Mouse (Mus musculus): ENCODE results near the gene Icos. TPM values are rescaled to one million over a fixed set of nuclear protein-coding genes. Genes with fewer than 3 reads are reported as not detected.

The Icos gene
- polyA plus RNA-seq, 1 experiment, result 0.94 TPM

- TF ChIP-seq CTCF (IDR thresholded peaks at IDR 0.05; ENCODE audit: low read depth, low read length) (no peak), POLR2A (IDR thresholded peaks at IDR 0.05; ENCODE audit: borderline replicate concordance, low read depth, low read length) (no peak)
- H3K27ac ChIP-seq (ENCODE audit: insufficient read depth, low read depth, low read length), result no peak overlapping the region
- no peaks in the 10 kb centered on the region for H3K4me1 ChIP-seq (ENCODE audit: control insufficient read depth, insufficient read depth, low read length)
- no peak overlapping the region for H3K4me3 ChIP-seq (ENCODE audit: insufficient read depth, low read length)
Measured at GRCm38 (mm10) chr1:61026712-61027111, 49.0 kb downstream of the Icos start.

GRCm38 (mm10) chr1:61027519-61027918, 49.8 kb downstream of the Icos start:
- Histone ChIP-seq H3K4me1 (ENCODE audit: control insufficient read depth, insufficient read depth, low read length) (no peaks in the 10 kb centered on the region), H3K27ac (ENCODE audit: insufficient read depth, low read depth, low read length) (no peak overlapping the region), H3K4me3 (ENCODE audit: insufficient read depth, low read length) (no peak overlapping the region)
- TF ChIP-seq CTCF (IDR thresholded peaks at IDR 0.05; ENCODE audit: low read depth, low read length), result no peak

GRCm38 (mm10) chr1:61029919-61030318, 52.2 kb downstream of the Icos start:
- H3K4me3 ChIP-seq (ENCODE audit: insufficient read depth, low read length), result no peak overlapping the region
- no peak overlapping the region for H3K27ac ChIP-seq (ENCODE audit: insufficient read depth, low read depth, low read length)
- H3K4me1 ChIP-seq (ENCODE audit: control insufficient read depth, insufficient read depth, low read length), result no peaks in the 10 kb centered on the region
- no peak for TF ChIP-seq CTCF (IDR thresholded peaks at IDR 0.05; ENCODE audit: low read depth, low read length)
- TF ChIP-seq POLR2A (IDR thresholded peaks at IDR 0.05; ENCODE audit: borderline replicate concordance, low read depth, low read length), result no peak

GRCm38 (mm10) chr1:61030532-61030931, 52.8 kb downstream of the Icos start:
- TF ChIP-seq CTCF (IDR thresholded peaks at IDR 0.05; ENCODE audit: low read depth, low read length), result no peak
- no peak for TF ChIP-seq POLR2A (IDR thresholded peaks at IDR 0.05; ENCODE audit: borderline replicate concordance, low read depth, low read length)
- Histone ChIP-seq H3K27ac (ENCODE audit: insufficient read depth, low read depth, low read length) (no peak overlapping the region), H3K4me3 (ENCODE audit: insufficient read depth, low read length) (no peak overlapping the region), H3K4me1 (ENCODE audit: control insufficient read depth, insufficient read depth, low read length) (no peaks in the 10 kb centered on the region)

- TF ChIP-seq CTCF (IDR thresholded peaks at IDR 0.05; ENCODE audit: low read depth, low read length) (no peak), POLR2A (IDR thresholded peaks at IDR 0.05; ENCODE audit: borderline replicate concordance, low read depth, low read length) (no peak)
- no peak overlapping the region for H3K27ac ChIP-seq (ENCODE audit: insufficient read depth, low read depth, low read length)
- no peak overlapping the region for H3K4me3 ChIP-seq (ENCODE audit: insufficient read depth, low read length)
- no peaks in the 10 kb centered on the region for H3K4me1 ChIP-seq (ENCODE audit: control insufficient read depth, insufficient read depth, low read length)
Measured at GRCm38 (mm10) chr1:61035270-61035669, 57.5 kb downstream of the Icos start.

- no peak overlapping the region for H3K4me3 ChIP-seq (ENCODE audit: insufficient read depth, low read length)
- no peaks in the 10 kb centered on the region for H3K4me1 ChIP-seq (ENCODE audit: control insufficient read depth, insufficient read depth, low read length)
- H3K27ac ChIP-seq (ENCODE audit: insufficient read depth, low read depth, low read length), result no peak overlapping the region
- no peak for TF ChIP-seq CTCF (IDR thresholded peaks at IDR 0.05; ENCODE audit: low read depth, low read length)
- TF ChIP-seq POLR2A (IDR thresholded peaks at IDR 0.05; ENCODE audit: borderline replicate concordance, low read depth, low read length), result no peak
Measured at GRCm38 (mm10) chr1:61038223-61038622, 60.5 kb downstream of the Icos start.

GRCm38 (mm10) chr1:61039310-61039709, 61.6 kb downstream of the Icos start:
- Histone ChIP-seq H3K4me3 (ENCODE audit: insufficient read depth, low read length) (no peak overlapping the region), H3K27ac (ENCODE audit: insufficient read depth, low read depth, low read length) (no peak overlapping the region), H3K4me1 (ENCODE audit: control insufficient read depth, insufficient read depth, low read length) (no peaks in the 10 kb centered on the region)
- no peak for TF ChIP-seq POLR2A (IDR thresholded peaks at IDR 0.05; ENCODE audit: borderline replicate concordance, low read depth, low read length)
- no peak for TF ChIP-seq CTCF (IDR thresholded peaks at IDR 0.05; ENCODE audit: low read depth, low read length)

GRCm38 (mm10) chr1:61040401-61040800, 62.7 kb downstream of the Icos start:
- TF ChIP-seq CTCF (IDR thresholded peaks at IDR 0.05; ENCODE audit: low read depth, low read length) (no peak), POLR2A (IDR thresholded peaks at IDR 0.05; ENCODE audit: borderline replicate concordance, low read depth, low read length) (no peak)
- Histone ChIP-seq H3K27ac (ENCODE audit: insufficient read depth, low read depth, low read length) (no peak overlapping the region), H3K4me1 (ENCODE audit: control insufficient read depth, insufficient read depth, low read length) (no peaks in the 10 kb centered on the region), H3K4me3 (ENCODE audit: insufficient read depth, low read length) (no peak overlapping the region)

- H3K4me3 ChIP-seq (ENCODE audit: insufficient read depth, low read length), result no peak overlapping the region
- H3K27ac ChIP-seq (ENCODE audit: insufficient read depth, low read depth, low read length), result no peak overlapping the region
- no peaks in the 10 kb centered on the region for H3K4me1 ChIP-seq (ENCODE audit: control insufficient read depth, insufficient read depth, low read length)
- TF ChIP-seq POLR2A (IDR thresholded peaks at IDR 0.05; ENCODE audit: borderline replicate concordance, low read depth, low read length), result no peak
- TF ChIP-seq CTCF (IDR thresholded peaks at IDR 0.05; ENCODE audit: low read depth, low read length), result no peak
Measured at GRCm38 (mm10) chr1:61042842-61043241, 65.1 kb downstream of the Icos start.

GRCm38 (mm10) chr1:61046055-61046705, 68.5 kb downstream of the Icos start:
- H3K27ac ChIP-seq (ENCODE audit: insufficient read depth, low read depth, low read length), result no peak overlapping the region
- no peak overlapping the region for H3K4me3 ChIP-seq (ENCODE audit: insufficient read depth, low read length)
- TF ChIP-seq POLR2A (IDR thresholded peaks at IDR 0.05; ENCODE audit: borderline replicate concordance, low read depth, low read length) (no peak), CTCF (IDR thresholded peaks at IDR 0.05; ENCODE audit: low read depth, low read length) (no peak)
- no peaks in the 10 kb centered on the region for H3K4me1 ChIP-seq (ENCODE audit: control insufficient read depth, insufficient read depth, low read length)

- H3K27ac ChIP-seq (ENCODE audit: insufficient read depth, low read depth, low read length), result no peak overlapping the region
- no peaks in the 10 kb centered on the region for H3K4me1 ChIP-seq (ENCODE audit: control insufficient read depth, insufficient read depth, low read length)
- TF ChIP-seq CTCF (IDR thresholded peaks at IDR 0.05; ENCODE audit: low read depth, low read length) (no peak), POLR2A (IDR thresholded peaks at IDR 0.05; ENCODE audit: borderline replicate concordance, low read depth, low read length) (no peak)
- no peak overlapping the region for H3K4me3 ChIP-seq (ENCODE audit: insufficient read depth, low read length)
Measured at GRCm38 (mm10) chr1:61047336-61047735, 69.6 kb downstream of the Icos start.

Other genes with a start within 250 kb of the Icos start
- not detected in 2 replicates for gene Ctla4, start 90.9 kb upstream of the Icos start, polyA plus RNA-seq (2012; ENCODE audit: insufficient read depth, insufficient read length, missing spikeins)